Mouse (Mus musculus): Measurements from ENCODE around the gene Defb30. TPM values are rescaled to one million over a fixed set of nuclear protein-coding genes. Genes with fewer than 3 reads are reported as not detected.

Gene Defb30
- polyA plus RNA-seq, 1 experiment from 2014 or later = not detected

DNA sequence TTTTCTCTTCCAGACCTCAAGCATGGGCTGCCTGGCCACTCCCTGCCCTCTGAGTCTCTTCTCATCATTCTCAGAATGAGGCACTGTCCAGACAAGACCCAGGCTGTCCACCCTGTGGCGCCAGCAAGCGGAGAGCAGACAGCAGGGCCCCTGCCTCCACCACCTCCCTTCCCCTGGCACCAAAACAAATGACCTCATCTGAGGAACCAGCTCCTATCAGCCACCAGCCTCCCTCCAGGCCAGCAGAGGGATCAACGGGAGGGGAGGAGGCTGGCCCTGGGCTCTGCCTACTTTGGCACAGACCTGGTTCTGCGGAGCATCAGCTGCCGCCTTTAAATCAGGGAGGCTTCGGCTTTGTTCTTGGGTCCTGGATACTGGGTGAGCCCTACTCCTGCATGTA, 5.0 kb upstream of the Defb30 start:
- Histone ChIP-seq H3K9ac (ENCODE audit: low read length) (no peak overlapping the region), H3K36me3 (ENCODE audit: control insufficient read depth, insufficient read depth, low read length) (no peaks in the 10 kb centered on the region), H3K4me3 (ENCODE audit: low read depth, low read length) (no peak overlapping the region), H3K9me3 (ENCODE audit: control insufficient read depth, low read length) (no peaks in the 10 kb centered on the region), H3K27me3 (ENCODE audit: control insufficient read depth, insufficient read depth, low read length) (no peaks in the 10 kb centered on the region), H3K4me1 (replicated peaks; ENCODE audit: control insufficient read depth, insufficient read depth) (no peaks in the 10 kb centered on the region), H3K27ac (replicated peaks) (no peak overlapping the region), H3K4me2 (replicated peaks; ENCODE audit: low read depth) (no peak overlapping the region)
- 20% methylated on average over 6 of the region's 6 CpGs for WGBS
- peak; percentile 92 for ATAC-seq (ENCODE audit: low FRiP score, low TSS enrichment)
- peak; percentile 60 for DNase-seq (ENCODE audit: low spot score)
- no peak for TF ChIP-seq EP300 (optimal IDR thresholded peaks at IDR 0.05)
- TF ChIP-seq CTCF (IDR thresholded peaks at IDR 0.05; ENCODE audit: low read depth) = peak; percentile 54

DNA sequence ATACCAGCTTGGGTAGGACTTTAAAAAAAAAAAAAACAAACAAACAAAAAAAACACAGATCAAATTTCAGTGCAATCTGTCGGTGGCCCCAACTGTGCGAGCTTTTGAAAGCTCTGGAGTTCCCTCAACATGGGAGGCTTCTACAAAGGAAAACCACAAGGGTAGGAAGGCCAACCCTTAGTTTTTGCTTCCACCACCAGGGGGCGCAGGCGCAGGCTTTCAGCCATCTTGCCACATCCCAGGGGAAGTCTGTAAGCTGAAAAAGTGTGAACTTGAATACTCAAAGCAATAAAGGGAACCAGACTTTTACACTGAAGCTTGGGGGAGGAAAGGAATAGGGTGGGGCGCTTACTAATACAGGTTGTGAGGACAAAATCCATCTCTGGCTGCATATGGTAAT, 1.0 kb upstream of the Defb30 start:
- DNase-seq (ENCODE audit: low spot score) (peak; percentile 81), ATAC-seq (ENCODE audit: low FRiP score, low TSS enrichment) (no peak)
- no peak overlapping the region for H3K27ac ChIP-seq (replicated peaks)

DNA sequence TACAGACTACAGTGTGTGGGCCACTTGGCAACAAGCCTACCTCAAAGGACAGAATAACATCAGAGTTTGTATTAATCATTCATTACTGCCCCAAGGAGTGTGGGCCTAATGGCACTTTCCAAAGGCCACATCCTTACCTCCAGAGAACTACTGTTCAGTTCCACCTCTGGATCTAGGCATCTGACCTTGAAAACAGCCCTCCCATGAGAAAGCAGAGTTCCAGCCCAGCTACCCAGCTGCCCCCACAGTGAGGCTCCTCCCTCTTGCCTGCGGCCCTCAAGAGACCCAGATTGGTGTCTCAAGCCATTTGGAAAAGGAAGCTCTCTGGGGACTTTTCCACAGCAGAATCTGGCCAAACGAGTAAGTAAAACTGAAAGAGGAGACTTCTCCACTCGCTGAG, 3.1 kb downstream of the Defb30 start, which contains the start of gene Defb42:
Defb42 (plus strand) TSS at position 301 of the 400 bp plus-strand sequence.
- no peak for TF ChIP-seq EP300 (optimal IDR thresholded peaks at IDR 0.05)
- TF ChIP-seq CTCF (IDR thresholded peaks at IDR 0.05; ENCODE audit: low read depth) = no peak
- no peaks in the 10 kb centered on the region for H3K4me1 ChIP-seq (replicated peaks; ENCODE audit: control insufficient read depth, insufficient read depth)
- ATAC-seq (ENCODE audit: low FRiP score, low TSS enrichment) (no peak), DNase-seq (ENCODE audit: low spot score) (no peak)
- H3K9me3 ChIP-seq (ENCODE audit: control insufficient read depth, low read length) = no peaks in the 10 kb centered on the region
- H3K9ac ChIP-seq (ENCODE audit: low read length) = no peak within 1 kb of the TSS
- H3K36me3 ChIP-seq (ENCODE audit: control insufficient read depth, insufficient read depth, low read length) = no peaks in the 10 kb centered on the region
- 76% methylated on average over 3 of the region's 3 CpGs for WGBS
- H3K4me3 ChIP-seq (ENCODE audit: low read depth, low read length) = no peak within 1 kb of the TSS
- H3K27ac ChIP-seq (replicated peaks) = no peak within 1 kb of the TSS
- no peaks in the 10 kb centered on the region for H3K27me3 ChIP-seq (ENCODE audit: control insufficient read depth, insufficient read depth, low read length)
- H3K4me2 ChIP-seq (replicated peaks; ENCODE audit: low read depth) = no peak within 1 kb of the TSS

More for the DNA sequence above, 1.0 kb upstream of the Defb30 start:
- Histone ChIP-seq H3K4me1 (replicated peaks; ENCODE audit: control insufficient read depth, insufficient read depth) (no peaks in the 10 kb centered on the region), H3K27me3 (ENCODE audit: control insufficient read depth, insufficient read depth, low read length) (no peaks in the 10 kb centered on the region), H3K36me3 (ENCODE audit: control insufficient read depth, insufficient read depth, low read length) (no peaks in the 10 kb centered on the region), H3K9me3 (ENCODE audit: control insufficient read depth, low read length) (no peaks in the 10 kb centered on the region), H3K9ac (ENCODE audit: low read length) (no peak overlapping the region), H3K4me3 (ENCODE audit: low read depth, low read length) (no peak overlapping the region), H3K4me2 (replicated peaks; ENCODE audit: low read depth) (no peak overlapping the region)
- TF ChIP-seq EP300 (optimal IDR thresholded peaks at IDR 0.05) (no peak), CTCF (IDR thresholded peaks at IDR 0.05; ENCODE audit: low read depth) (peak; percentile 79)
- 33% methylated on average over 5 of the region's 5 CpGs for WGBS

DNA sequence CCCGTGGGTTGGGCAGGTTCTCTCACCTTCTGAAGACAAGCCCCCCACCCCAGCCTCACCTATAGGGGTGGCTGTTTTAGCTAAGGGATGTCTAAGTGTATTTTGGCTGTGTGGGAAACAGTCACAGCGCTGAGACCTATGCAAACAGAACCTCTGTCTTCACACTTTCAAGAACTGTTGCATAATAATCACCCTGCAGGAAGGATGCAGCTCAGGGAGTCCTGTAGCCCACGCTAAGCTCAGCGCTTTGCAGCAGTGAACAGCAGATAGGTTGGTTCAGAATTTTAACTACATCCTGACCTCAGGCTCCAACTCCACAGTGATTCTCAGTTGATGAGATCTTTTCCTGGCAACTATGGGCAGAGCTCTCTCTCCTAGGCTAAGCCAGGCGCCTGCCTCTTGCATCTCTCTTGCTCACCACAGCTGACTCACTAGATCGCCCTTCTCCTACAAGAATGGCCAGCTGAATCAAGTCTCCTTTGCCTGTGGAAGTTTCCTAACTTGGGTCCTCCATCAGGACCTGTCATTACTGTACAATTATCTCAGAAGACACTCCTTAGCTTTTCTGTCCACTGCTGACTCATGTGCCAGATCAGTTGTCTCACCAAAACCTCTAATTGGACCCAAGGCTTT, 29.1 kb downstream of the Defb30 start:
- no peaks in the 10 kb centered on the region for H3K4me1 ChIP-seq (replicated peaks; ENCODE audit: control insufficient read depth, insufficient read depth)
- TF ChIP-seq EP300 (optimal IDR thresholded peaks at IDR 0.05) = no peak
- no peak for TF ChIP-seq CTCF (IDR thresholded peaks at IDR 0.05; ENCODE audit: low read depth)
- no peak overlapping the region for H3K4me2 ChIP-seq (replicated peaks; ENCODE audit: low read depth)
- WGBS = 52% methylated on average over 6 of the region's 6 CpGs
- H3K9me3 ChIP-seq (ENCODE audit: control insufficient read depth, low read length) = no peaks in the 10 kb centered on the region
- no peak overlapping the region for H3K9ac ChIP-seq (ENCODE audit: low read length)
- no peak overlapping the region for H3K27ac ChIP-seq (replicated peaks)
- no peak for ATAC-seq (ENCODE audit: low FRiP score, low TSS enrichment)
- no peaks in the 10 kb centered on the region for H3K36me3 ChIP-seq (ENCODE audit: control insufficient read depth, insufficient read depth, low read length)
- DNase-seq (ENCODE audit: low spot score) = no peak
- H3K27me3 ChIP-seq (ENCODE audit: control insufficient read depth, insufficient read depth, low read length) = no peaks in the 10 kb centered on the region
- H3K4me3 ChIP-seq (ENCODE audit: low read depth, low read length) = no peak overlapping the region

DNA sequence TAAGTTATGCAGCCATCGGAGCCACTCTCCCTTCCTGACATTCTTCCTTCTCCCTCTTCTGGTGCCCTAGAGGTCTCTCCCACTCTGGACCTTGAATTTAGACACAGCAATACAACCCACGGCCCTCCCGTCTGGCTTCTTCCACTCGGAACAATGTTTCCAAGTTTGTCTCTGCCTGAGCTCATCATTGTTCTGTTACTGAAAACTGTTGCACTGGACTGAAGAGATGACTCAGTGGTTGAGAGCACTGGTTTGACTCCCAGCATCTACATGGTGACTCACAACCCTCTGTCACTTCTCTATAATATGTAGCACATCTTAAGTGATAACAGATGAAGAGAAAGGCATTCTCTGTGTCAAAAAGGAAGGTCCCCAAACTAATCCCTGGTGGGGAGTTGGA, 35.1 kb downstream of the Defb30 start:
- Histone ChIP-seq H3K4me1 (replicated peaks; ENCODE audit: control insufficient read depth, insufficient read depth) (no peaks in the 10 kb centered on the region), H3K4me2 (replicated peaks; ENCODE audit: low read depth) (no peak overlapping the region), H3K9ac (ENCODE audit: low read length) (no peak overlapping the region), H3K27ac (replicated peaks) (no peak overlapping the region), H3K27me3 (ENCODE audit: control insufficient read depth, insufficient read depth, low read length) (no peaks in the 10 kb centered on the region), H3K9me3 (ENCODE audit: control insufficient read depth, low read length) (0 out of 2 replicates have a peak, but pooled peaks cover 2% of the 10 kb centered on the region), H3K4me3 (ENCODE audit: low read depth, low read length) (no peak overlapping the region), H3K36me3 (ENCODE audit: control insufficient read depth, insufficient read depth, low read length) (no peaks in the 10 kb centered on the region)
- 76% methylated on average over 4 of the region's 4 CpGs for WGBS
- DNase-seq (ENCODE audit: low spot score) (no peak), ATAC-seq (ENCODE audit: low FRiP score, low TSS enrichment) (no peak)
- no peak for TF ChIP-seq EP300 (optimal IDR thresholded peaks at IDR 0.05)
- no peak for TF ChIP-seq CTCF (IDR thresholded peaks at IDR 0.05; ENCODE audit: low read depth)

DNA sequence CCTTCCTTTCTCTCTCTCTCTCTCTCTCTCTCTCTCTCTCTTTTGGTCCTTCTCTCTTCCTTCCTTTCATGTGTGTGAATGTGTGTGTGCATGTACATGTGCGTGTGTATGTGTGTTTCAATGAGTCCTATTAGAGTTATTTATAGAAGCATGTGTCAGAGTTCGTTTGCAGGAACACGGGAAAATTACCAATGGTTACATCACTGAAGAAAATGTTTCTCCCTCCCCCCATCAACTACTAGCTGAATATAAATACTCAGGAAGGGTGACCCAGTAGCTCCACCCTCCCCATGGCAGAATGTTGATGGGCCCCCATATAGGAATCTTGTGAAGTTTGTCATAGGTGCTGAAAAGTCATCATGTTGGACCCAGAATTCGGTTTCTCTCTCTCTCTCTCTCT, 36.7 kb downstream of the Defb30 start:
- ATAC-seq (ENCODE audit: low FRiP score, low TSS enrichment) (no peak), DNase-seq (ENCODE audit: low spot score) (no peak)
- Histone ChIP-seq H3K4me2 (replicated peaks; ENCODE audit: low read depth) (no peak overlapping the region), H3K36me3 (ENCODE audit: control insufficient read depth, insufficient read depth, low read length) (no peaks in the 10 kb centered on the region), H3K9me3 (ENCODE audit: control insufficient read depth, low read length) (0 out of 2 replicates have a peak, but pooled peaks cover 2% of the 10 kb centered on the region), H3K9ac (ENCODE audit: low read length) (no peak overlapping the region), H3K4me3 (ENCODE audit: low read depth, low read length) (no peak overlapping the region), H3K4me1 (replicated peaks; ENCODE audit: control insufficient read depth, insufficient read depth) (no peaks in the 10 kb centered on the region), H3K27ac (replicated peaks) (no peak overlapping the region), H3K27me3 (ENCODE audit: control insufficient read depth, insufficient read depth, low read length) (no peaks in the 10 kb centered on the region)
- no peak for TF ChIP-seq CTCF (IDR thresholded peaks at IDR 0.05; ENCODE audit: low read depth)
- no peak for TF ChIP-seq EP300 (optimal IDR thresholded peaks at IDR 0.05)
- 60% methylated on average over 4 of the region's 4 CpGs for WGBS

Measured in stomach, postnatal 0 days (tissue).